Mouse (Mus musculus) forebrain, embryonic 16.5 days (tissue): ENCODE measurements around the gene Ahdc1. TPM values are rescaled to one million over a fixed set of nuclear protein-coding genes. Genes with fewer than 3 reads are reported as not detected.
"Not testable (repeated sequence)": the region's sequence is repeated elsewhere in the genome, so short reads cannot be mapped to it uniquely, and the experiment has no call there.

Source experiments
- ATAC-seq: fragments of 200-750 bp; cut with Nextera tagmentation; 2 replicates; pipeline ENCODE4 v1.8.0; 2017; ENCODE audit warnings: mild to moderate bottlenecking, moderate library complexity
- H3K27ac ChIP-seq: fragments of 300-500 bp; sonication (generic); 2 replicates; pipeline ENCODE4 v1.5.1; 2014; ENCODE audit warnings: low read length, control low read depth
- H3K27me3 ChIP-seq: fragments of 300-500 bp; sonication (generic); replicated peaks from 2 replicates; pipeline ENCODE4 v1.6.1; 2014; ENCODE audit warnings: low read length; ENCODE audit not compliant: control insufficient read depth, insufficient read depth
- H3K36me3 ChIP-seq: fragments of 300-500 bp; sonication (generic); 2 replicates; pipeline ENCODE4 v1.6.1; 2014; ENCODE audit not compliant: control insufficient read depth, insufficient read depth
- H3K4me1 ChIP-seq: fragments of 300-500 bp; sonication (generic); replicated peaks from 2 replicates; pipeline ENCODE4 v1.6.1; 2014; ENCODE audit warnings: low read length; ENCODE audit not compliant: control insufficient read depth, insufficient read depth
- H3K4me2 ChIP-seq: fragments of 300-500 bp; sonication (generic); 2 replicates; pipeline ENCODE4 v1.6.1; 2014; ENCODE audit warnings: mild to moderate bottlenecking, low read length, control low read depth
- H3K4me3 ChIP-seq: fragments of 300-500 bp; sonication (generic); replicated peaks from 2 replicates; pipeline ENCODE4 v1.5.1; 2014; ENCODE audit warnings: mild to moderate bottlenecking, low read length, control low read depth
- H3K9ac ChIP-seq: fragments of 300-500 bp; sonication (generic); replicated peaks from 2 replicates; pipeline ENCODE4 v1.6.1; 2014; ENCODE audit warnings: low read depth, low read length, control low read depth
- H3K9me3 ChIP-seq: fragments of 300-500 bp; sonication (generic); 2 replicates; pipeline ENCODE4 v1.6.1; 2016; ENCODE audit warnings: low read length; ENCODE audit not compliant: control insufficient read depth
- WGBS: fragments of 180-500 bp; shearing (Covaris S2); extraction: QIAGEN DNeasy Blood & Tissue Kit; methylation state at CpG from one replicate; pipeline ENCODE4 v1.1.7; 2014; 5-methylcytosine and 5-hydroxymethylcytosine counted together
- polyA plus RNA-seq: library from polyadenylated mRNA; unstranded; fragments of >200 nt; fragmentation: Nextera tagmentation; extraction: Ambion mirVana; gene quantifications from 2 replicates; pipeline ENCODE4 v1.2.1, GENCODE M21; 2015

Ahdc1 gene
- polyA plus RNA-seq, 1 experiment from 2014 or later: 13.0 TPM

DNA sequence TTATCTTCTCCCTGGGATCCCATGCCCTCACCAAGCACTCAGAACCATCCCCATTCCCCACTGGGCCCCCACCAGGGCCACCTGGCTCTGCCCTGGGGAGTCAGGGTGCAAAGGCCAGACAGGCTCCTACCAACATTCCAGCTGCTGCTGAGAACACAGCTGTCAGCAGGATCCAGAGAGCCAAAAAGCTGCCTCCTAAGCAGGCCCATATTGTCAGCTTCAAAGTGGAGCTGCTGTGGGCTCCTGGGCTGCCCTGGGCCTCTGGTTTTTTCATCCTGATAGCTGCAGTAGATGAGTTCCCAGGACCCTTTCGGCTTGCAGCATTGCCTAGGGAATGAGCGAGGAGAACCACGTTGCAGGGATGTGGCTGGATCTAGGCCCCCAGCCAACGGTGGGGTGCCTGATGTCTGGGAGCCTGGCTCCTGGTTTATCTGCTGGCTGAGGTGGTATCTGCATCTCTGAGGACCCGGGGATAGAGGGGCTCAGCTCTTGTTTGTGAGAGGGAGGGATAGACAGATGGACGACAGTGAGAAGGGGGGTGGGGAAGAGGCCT, 82.5 kb downstream of the Ahdc1 start:
- Histone ChIP-seq H3K27ac (peak overlapping the region; percentile 67), H3K9ac (peak overlapping the region; percentile 41), H3K4me3 (no peak overlapping the region), H3K36me3 (no peaks in the 10 kb centered on the region), H3K4me2 (no peak overlapping the region), H3K4me1 (peaks cover 60% of the 10 kb centered on the region), H3K9me3 (no peaks in the 10 kb centered on the region), H3K27me3 (no peaks in the 10 kb centered on the region)
- 26% methylated on average over 6 of the region's 6 CpGs for WGBS
- ATAC-seq: no peak

DNA sequence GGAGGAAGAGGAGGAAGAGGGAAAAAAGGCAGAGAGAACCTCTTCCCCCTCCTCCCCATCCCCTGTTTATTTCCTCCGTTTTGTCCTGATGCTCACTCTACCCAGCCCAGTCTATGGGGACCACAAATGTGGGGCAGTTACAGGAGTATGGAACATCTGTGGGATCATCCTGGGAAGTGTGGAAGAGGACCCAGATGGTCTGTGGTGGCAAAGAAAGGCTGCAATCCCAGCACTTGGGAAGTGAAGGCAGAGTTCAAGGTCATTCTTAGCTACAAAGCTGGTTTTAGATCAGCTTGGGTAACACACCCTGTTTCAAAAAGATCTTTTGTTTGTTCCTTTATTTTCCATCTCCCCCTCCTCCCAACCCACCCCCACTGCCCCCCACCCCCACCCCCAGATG, 83.2 kb downstream of the Ahdc1 start:
- peaks cover 60% of the 10 kb centered on the region for H3K4me1 ChIP-seq
- no peaks in the 10 kb centered on the region for H3K27me3 ChIP-seq
- no peak overlapping the region for H3K4me2 ChIP-seq

DNA sequence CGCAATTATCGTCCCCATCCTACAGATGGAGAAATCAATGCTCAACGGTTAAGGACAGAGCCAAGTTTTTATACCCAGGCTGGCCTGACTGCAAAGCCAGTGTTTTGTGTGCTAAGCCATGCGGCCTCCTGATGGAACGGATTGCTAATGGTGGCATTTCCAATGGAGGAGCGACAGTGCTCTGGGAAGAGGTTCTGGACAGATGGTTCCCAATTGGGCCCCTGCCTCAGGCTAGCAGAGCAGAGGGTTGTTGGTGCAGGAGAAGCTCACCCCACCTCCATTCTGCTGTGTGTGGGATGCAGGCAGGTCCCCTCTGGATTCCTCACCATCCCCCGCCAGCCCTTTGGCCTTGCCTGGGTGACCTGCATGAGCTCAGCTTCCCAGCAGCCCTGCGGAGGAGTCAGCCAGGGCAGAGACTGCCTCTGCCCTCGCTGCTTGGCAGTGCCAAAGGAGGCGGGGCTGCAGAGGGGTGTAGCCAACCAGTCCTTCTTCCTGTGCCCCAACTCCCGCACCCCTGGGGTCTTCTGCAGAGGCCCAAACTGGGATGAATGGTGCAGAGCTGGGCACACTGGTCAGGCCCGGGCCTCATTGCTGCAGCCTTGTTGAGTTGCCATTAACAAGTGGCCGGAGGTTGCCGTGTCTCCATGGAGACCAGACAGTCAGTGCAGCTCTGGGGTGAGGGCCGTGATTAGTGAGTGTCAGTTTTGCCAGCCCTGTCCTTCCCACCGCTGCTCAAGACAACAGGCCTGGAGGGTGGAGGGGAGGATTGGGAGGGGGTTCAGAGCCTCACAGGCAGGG, 84.1 kb downstream of the Ahdc1 start:
- 16% methylated on average over 16 of the region's 16 CpGs for WGBS
- H3K9me3 ChIP-seq: no peaks in the 10 kb centered on the region
- no peaks in the 10 kb centered on the region for H3K36me3 ChIP-seq
- H3K27me3 ChIP-seq: no peaks in the 10 kb centered on the region
- ATAC-seq: peak; percentile 43
- H3K4me1 ChIP-seq: peaks cover 55% of the 10 kb centered on the region
- H3K4me2 ChIP-seq: peak overlapping the region; percentile 32
- H3K27ac ChIP-seq: peak overlapping the region; percentile 89
- H3K4me3 ChIP-seq: no peak overlapping the region
- H3K9ac ChIP-seq: no peak overlapping the region; the same call in 1 of the 2 replicates

More for the DNA sequence above, 83.2 kb downstream of the Ahdc1 start:
- Histone ChIP-seq H3K9me3 (no peaks in the 10 kb centered on the region), H3K27ac (peak overlapping the region; percentile 35; the same call in 1 of the 2 replicates), H3K36me3 (no peaks in the 10 kb centered on the region), H3K4me3 (no peak overlapping the region), H3K9ac (0 out of 2 replicates have a peak overlapping the region, but pooled peaks have one; percentile 3)
- WGBS: 71% methylated on average over 1 of the region's 1 CpGs
- no peak for ATAC-seq

DNA sequence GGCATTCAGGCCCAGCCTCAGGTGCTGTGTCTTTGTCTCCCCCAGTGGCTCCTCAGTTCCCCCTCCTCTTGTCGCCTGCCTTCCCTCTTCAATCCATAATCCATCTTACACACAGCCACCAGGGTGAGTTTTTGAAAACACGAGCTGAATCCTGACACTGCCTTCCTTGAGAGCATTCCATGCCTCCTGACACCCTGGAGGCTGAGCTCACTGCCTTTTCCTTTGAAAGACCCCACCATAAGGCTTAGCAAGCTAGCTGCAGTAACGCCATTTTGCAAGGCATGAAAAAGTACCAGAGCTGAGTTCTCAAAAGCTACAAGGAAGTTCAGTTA, 84.6 kb downstream of the Ahdc1 start:
- WGBS: 9% methylated on average over 3 of the region's 3 CpGs
- H3K4me1 ChIP-seq: peaks cover 49% of the 10 kb centered on the region
- peak overlapping the region; percentile 89 for H3K27ac ChIP-seq
- H3K27me3 ChIP-seq, H3K9ac ChIP-seq, H3K9me3 ChIP-seq, H3K4me3 ChIP-seq, H3K36me3 ChIP-seq: not testable (repeated sequence)
- H3K4me2 ChIP-seq: peak overlapping the region; percentile 32
- ATAC-seq: peak; percentile 8

DNA sequence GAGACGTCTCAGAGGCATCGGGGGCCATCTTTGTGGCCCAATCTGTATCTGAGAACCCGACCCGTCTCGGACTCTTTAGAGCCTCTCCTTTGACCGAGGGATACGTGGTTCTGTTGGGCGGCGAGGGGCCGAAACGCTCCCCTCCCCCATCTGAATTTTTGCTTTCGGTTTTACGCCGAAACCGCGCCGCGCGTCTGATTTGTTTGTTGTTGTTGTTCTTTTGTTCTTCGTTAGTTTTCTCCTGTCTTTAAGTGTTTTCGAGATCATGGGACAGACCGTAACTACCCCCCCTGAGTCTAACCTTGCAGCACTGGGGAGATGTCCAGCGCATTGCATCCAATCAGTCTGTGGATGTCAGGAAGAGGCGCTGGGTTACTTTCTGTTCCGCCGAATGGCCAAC, 85.6 kb downstream of the Ahdc1 start:
- peak overlapping the region; percentile 21; the same call in 1 of the 2 replicates for H3K4me2 ChIP-seq
- H3K27ac ChIP-seq, ATAC-seq, H3K27me3 ChIP-seq, H3K9ac ChIP-seq, H3K9me3 ChIP-seq, H3K36me3 ChIP-seq: not testable (repeated sequence)
- WGBS: under 1% methylated on average over 11 of the region's 26 CpGs
- H3K4me1 ChIP-seq: peaks cover 41% of the 10 kb centered on the region
- peak overlapping the region; percentile 30; the same call in 1 of the 2 replicates for H3K4me3 ChIP-seq

DNA sequence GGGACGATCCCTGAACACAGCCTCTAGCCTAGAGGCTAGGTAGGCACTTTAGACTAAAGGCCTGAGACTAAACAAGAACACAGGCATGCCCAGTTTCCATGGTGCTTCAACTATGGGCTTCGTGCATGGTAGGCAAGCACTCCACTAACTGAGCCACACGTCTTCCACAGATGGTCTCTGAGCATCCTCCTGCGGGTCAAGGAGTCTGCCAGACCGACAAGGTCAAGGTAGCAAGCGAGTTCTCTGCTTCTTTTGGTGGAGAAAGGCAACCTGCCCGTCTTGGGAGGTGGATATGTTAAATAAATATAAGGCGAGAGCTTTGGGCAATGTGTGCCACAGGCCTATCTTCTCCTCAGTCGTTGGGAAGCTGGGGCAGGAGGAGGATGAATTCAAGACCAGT, 90.7 kb downstream of the Ahdc1 start:
- Histone ChIP-seq H3K27ac (no peak overlapping the region), H3K9ac (no peak overlapping the region), H3K4me2 (peak overlapping the region; percentile 34), H3K27me3 (no peaks in the 10 kb centered on the region), H3K4me3 (no peak overlapping the region; the same call in 1 of the 2 replicates), H3K36me3 (no peaks in the 10 kb centered on the region), H3K4me1 (peaks cover 11% of the 10 kb centered on the region; the same call in 1 of the 2 replicates), H3K9me3 (no peaks in the 10 kb centered on the region)
- ATAC-seq: no peak
- WGBS: 87% methylated on average over 9 of the region's 9 CpGs

DNA sequence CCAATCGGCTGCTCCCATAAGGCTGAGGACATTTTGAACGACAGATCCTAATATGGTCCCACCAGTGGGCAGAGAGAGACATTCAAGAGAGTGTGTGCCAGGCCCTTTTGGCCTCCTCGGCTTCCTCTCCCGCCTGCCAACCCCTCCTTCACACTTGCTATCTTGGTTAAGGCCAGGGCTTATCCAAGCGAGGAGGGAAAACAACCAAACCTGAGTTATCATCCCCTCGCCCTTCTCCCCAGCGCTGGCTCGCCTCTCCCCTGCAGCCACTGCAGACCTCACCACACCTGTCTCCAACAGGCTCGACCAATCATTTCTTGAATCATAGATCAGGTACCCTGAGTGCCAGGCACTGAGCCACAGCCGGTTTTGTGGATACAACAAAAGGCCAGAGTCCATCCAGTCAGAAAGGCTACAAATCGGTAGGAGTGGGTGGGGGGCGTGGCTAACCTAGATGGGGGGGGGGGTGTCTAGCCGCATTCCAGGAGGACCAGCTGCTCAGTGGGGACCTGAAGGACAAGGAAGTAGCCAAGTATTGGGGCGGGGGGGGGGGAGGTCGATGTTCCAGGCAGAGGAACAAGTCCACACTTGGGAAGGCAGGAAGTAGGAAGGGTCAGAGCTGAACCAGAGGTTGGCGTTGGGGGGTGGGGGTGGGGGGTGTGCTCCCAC, 92.6 kb downstream of the Ahdc1 start:
- peaks cover 11% of the 10 kb centered on the region; the same call in 1 of the 2 replicates for H3K4me1 ChIP-seq
- H3K9me3 ChIP-seq: no peaks in the 10 kb centered on the region
- no peak overlapping the region for H3K4me2 ChIP-seq
- no peak overlapping the region for H3K4me3 ChIP-seq
- H3K27ac ChIP-seq: no peak overlapping the region
- H3K9ac ChIP-seq: no peak overlapping the region
- no peaks in the 10 kb centered on the region for H3K27me3 ChIP-seq
- WGBS: 24% methylated on average over 12 of the region's 16 CpGs
- H3K36me3 ChIP-seq: no peaks in the 10 kb centered on the region
- ATAC-seq: no peak

DNA sequence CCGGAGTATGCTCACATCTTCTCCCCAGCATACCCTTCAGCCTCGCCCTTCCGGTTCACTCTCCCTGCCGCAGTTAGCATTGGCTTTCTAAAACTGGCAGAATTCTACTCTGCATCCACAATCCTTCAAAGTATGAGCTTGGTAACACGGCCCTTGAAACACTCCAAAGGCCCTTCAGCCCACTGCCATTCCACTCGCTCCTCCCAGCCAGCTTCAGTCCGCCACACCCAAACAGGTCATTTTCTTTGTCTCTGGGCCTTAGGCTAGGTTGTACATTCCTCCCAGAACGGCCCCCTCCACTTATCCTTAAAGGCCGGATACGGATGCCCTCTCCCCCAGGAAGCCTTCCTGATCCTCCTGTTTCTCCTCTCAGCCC, 93.1 kb downstream of the Ahdc1 start:
- no peak overlapping the region for H3K9ac ChIP-seq
- no peak overlapping the region for H3K4me3 ChIP-seq
- ATAC-seq: no peak
- H3K36me3 ChIP-seq: no peaks in the 10 kb centered on the region
- H3K4me1 ChIP-seq: peaks cover 11% of the 10 kb centered on the region; the same call in 1 of the 2 replicates
- 28% methylated on average over 10 of the region's 10 CpGs for WGBS
- H3K27me3 ChIP-seq: no peaks in the 10 kb centered on the region
- H3K27ac ChIP-seq: no peak overlapping the region
- no peaks in the 10 kb centered on the region for H3K9me3 ChIP-seq
- H3K4me2 ChIP-seq: no peak overlapping the region

DNA sequence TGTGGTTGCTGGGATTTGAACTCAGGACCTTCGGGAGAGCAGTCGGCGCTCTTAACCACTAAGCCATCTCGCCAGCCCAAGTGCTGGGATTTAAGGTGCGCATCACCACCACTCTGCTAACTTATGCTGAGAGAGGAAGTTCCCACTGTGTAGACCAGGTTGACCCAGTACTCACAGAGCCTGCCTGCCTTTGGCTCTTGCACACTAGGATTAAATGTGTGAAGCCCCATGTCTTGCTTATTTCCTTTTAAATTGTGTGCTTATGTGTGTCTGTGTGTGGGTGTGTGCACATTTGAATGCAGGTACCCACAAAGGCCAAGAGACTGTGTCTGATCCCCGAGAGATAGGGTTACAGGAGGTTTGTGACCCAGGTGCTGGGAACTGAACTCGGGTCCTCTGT, 95.6 kb downstream of the Ahdc1 start:
- no peak overlapping the region for H3K4me2 ChIP-seq
- ATAC-seq: no peak
- H3K4me3 ChIP-seq: no peak overlapping the region
- H3K9ac ChIP-seq: no peak overlapping the region
- no peaks in the 10 kb centered on the region for H3K36me3 ChIP-seq
- WGBS: 94% methylated on average over 7 of the region's 7 CpGs
- H3K27me3 ChIP-seq: no peaks in the 10 kb centered on the region
- no peak overlapping the region for H3K27ac ChIP-seq
- no peaks in the 10 kb centered on the region for H3K9me3 ChIP-seq
- peaks cover 9% of the 10 kb centered on the region; the same call in 1 of the 2 replicates for H3K4me1 ChIP-seq
